Mouse (Mus musculus): ENCODE data around the gene Plac9b.
"Not testable (repeated sequence)": the region's sequence is repeated elsewhere in the genome, so short reads cannot be mapped to it uniquely, and the experiment has no call there.

Plac9b gene

GRCm38 (mm10) chr14:26182380-26182779 lies at the start of gene Plac9b:
Plac9b (minus strand) TSS chr14:26182480.
- not testable (repeated sequence) for DNase-seq (ENCODE audit: low spot score)

DNA sequence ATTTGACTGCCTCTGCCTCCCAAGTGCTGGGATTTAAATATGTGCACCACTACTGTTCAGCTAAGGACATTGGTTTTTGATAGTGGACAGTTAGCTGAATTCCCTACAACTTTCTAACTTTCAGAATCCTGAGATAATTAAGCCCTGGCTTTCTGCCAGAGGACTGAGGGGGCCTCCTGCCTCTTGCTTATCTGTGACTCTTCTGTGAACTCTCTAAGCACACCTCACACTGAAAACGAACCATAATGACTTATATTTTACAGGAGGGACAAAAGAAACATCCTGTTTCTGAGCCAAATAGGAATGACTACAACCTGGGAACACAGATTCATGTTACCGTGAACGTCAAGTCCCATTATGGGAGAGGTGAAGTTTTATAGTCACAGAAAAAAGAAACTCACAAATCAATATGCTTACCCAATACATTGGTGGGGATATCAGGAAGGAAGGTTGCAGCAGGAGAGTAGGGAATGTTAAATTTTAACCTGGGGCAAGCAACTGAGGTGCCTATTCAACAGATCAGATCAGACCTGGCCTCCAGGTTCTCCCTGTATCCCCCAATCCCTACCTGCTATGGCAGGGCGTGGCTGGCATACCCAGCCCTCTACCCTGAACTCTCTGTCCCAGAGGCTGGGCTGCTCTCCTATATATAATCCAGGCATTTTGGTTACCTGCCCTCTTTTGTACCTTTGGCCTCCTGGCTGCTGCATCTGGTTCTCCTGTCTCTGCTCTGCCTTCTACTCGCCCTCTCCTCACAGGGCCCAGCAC lies 34.1 kb upstream of the Plac9b start:
- DNase-seq (ENCODE audit: low spot score): not testable (repeated sequence)

DNA sequence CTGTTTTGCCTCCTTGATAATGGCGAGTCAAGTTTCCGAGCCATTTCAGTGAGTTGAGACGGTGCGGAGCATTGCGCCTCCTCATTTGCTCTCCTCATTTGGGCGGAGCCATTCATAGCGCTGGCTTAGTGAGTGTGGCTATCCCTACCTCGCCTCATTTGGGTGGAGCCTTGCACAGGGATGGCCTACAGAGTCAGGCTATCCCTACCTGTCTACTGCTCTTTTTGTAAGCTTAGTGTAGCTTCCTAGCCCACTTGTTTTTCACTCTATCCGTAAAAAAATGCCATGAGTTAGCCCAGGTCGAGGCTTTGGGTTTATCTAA lies 24.6 kb upstream of the Plac9b start, which contains the start of gene Tmem254b:
Gene Tmem254b, minus strand, starts transcription at position 116 of the 322 bp plus-strand sequence.
- DNase-seq (ENCODE audit: low spot score): not testable (repeated sequence)

DNA sequence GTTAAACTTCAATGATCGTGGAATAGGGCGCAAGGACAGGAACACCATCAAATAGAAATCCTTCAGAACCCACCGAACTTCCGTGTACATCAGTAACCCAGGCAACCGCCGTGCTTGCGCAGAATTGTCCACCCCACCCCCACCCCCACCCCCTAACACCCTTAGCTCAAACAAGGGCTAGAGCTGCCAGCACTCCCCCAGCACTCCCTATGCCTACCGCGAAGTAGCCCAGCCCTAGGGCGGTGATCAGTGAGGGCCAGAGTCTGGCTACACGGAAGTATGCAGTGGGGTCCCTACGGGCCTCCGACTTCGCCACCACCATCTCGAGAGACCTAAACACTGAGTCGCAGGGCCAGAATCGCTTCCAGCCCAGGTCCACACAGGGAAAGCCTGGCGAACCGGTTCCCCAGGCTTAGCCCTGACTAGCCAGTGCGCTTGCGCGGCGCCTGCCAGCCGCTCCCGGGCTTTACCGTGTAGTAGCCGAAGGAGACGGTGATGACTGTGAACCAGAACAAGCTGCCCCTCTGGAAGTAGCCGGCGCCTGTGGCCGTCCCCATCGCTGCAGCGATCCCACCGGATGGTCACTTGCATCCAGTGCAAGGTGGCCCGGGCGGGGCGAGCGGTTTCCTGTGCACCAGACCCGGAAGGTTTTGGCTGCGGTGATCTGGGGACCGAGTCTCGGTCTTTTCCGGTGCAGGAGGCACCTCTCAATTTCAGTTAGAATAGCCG lies 24.1 kb upstream of the Plac9b start:
- DNase-seq (ENCODE audit: low spot score): not testable (repeated sequence)

GRCm38 (mm10) chr14:26197851-26198250 lies 15.6 kb upstream of the Plac9b start:
- DNase-seq (ENCODE audit: low spot score): not testable (repeated sequence)

DNA sequence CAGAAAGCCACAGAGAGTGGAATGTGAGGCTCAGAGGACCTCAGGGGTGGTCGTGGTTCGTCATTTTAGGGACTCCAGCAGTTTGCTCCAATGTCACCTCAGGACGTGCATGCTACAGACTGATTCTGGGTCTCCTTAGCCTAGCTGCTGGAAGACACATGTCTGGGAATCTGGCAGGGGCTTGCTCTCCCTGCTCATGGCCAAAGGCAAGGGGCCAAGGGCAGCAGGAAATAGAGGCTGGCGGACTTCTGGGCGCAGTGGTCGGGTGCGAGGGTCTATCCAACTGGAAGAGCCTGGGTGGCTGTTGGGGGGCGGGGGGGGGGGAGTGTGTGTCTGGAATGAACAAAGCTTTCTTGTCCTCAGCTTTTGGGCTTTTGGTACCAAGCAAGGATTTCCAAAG lies 6.1 kb upstream of the Plac9b start:
- DNase-seq (ENCODE audit: low spot score): not testable (repeated sequence)

DNA sequence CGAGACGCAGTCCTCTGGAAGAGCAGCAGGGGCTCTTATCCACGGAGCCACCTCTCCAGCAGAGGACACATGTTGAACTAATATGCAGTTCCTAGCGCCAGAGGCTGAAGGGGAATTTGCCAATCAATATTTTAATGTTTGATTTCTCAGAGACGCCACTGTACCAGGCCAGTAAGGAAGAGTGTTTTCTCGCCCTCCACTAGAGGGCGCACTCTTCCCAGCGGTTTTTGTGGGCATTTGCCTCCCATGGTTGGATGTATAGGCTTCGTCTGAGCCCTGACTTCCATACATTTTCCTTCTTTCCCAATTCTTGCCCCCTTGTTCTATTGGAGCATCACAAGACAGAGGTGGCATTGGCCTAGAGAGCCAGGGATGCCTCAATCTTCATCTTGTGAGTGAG lies 4.4 kb upstream of the Plac9b start:
- DNase-seq (ENCODE audit: low spot score): not testable (repeated sequence)

DNA sequence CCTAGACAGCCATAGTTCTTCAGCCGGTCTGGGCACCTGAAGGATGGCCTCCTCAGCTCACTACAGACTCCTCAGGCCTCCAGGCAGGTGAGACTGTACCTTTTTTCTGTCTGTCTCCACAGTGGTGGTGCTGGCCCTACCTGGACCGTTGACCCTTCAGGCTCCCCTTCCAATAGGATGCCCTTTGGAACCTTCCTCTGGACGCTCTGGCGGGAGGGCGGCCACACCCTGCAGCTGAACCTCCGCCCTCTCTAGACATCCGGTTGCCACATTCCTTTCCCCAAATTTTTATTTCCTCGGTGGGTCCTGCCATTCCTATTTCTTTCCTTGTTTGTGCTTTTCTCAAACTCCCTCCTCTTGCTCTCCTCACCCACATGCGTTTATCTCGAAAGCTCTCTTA lies 620 bp downstream of the Plac9b start:
- DNase-seq (ENCODE audit: low spot score): not testable (repeated sequence)

- DNase-seq (ENCODE audit: low spot score): not testable (repeated sequence)
Observed at GRCm38 (mm10) chr14:26175028-26175427, 7.3 kb downstream of the Plac9b start.

DNA sequence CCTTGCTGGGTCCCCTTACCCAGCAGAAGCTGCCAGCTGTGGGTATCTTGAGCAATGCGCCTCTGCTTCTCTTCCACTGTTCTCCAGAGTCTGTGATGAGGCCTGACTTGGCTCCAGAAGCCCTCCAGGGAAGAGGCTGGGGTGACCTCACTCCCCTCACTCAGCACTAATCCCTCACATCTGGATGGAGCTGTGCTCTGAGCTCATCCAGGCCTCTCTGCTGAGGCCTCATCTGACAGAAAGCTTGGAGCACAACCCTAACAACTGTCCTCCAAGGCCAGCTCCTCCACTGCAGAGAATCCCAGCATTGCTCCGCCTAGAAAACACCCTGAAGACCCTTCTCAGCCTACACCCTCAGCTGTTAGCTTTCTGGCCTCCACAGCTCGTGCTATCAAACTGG lies 8.3 kb downstream of the Plac9b start:
- DNase-seq (ENCODE audit: low spot score): not testable (repeated sequence)

DNA sequence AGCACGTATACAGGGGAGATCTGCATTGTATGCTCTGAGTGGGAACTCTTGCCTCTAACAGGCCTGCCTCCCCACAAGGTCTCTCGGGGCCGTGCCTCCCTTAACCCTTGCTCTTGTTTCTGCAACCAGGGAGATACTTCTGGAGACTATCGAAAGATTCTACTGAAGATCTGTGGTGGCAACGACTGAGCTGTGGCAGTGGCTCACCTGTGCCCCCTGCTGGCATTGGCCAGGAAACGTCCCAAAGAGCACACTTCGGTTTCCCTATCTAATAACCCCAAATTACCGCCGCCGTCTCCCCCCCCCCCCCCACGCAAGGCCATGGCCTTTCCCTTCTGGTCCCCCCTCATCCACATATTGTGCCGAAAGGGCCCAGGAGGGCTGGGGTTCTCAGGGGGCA lies 17.0 kb downstream of the Plac9b start:
- not testable (repeated sequence) for DNase-seq (ENCODE audit: low spot score)

GRCm38 (mm10) chr14:26162423-26162822 lies 19.9 kb downstream of the Plac9b start:
- DNase-seq (ENCODE audit: low spot score): not testable (repeated sequence)

- not testable (repeated sequence) for DNase-seq (ENCODE audit: low spot score)
Observed at GRCm38 (mm10) chr14:26161156-26161555, 21.1 kb downstream of the Plac9b start.

- DNase-seq (ENCODE audit: low spot score): not testable (repeated sequence)
Observed at GRCm38 (mm10) chr14:26156032-26156431, 26.2 kb downstream of the Plac9b start.

- not testable (repeated sequence) for DNase-seq (ENCODE audit: low spot score)
Observed at GRCm38 (mm10) chr14:26147095-26147494, 35.2 kb downstream of the Plac9b start.

GRCm38 (mm10) chr14:26119095-26119494 lies 63.2 kb downstream of the Plac9b start:
- not testable (repeated sequence) for DNase-seq (ENCODE audit: low spot score)

DNA sequence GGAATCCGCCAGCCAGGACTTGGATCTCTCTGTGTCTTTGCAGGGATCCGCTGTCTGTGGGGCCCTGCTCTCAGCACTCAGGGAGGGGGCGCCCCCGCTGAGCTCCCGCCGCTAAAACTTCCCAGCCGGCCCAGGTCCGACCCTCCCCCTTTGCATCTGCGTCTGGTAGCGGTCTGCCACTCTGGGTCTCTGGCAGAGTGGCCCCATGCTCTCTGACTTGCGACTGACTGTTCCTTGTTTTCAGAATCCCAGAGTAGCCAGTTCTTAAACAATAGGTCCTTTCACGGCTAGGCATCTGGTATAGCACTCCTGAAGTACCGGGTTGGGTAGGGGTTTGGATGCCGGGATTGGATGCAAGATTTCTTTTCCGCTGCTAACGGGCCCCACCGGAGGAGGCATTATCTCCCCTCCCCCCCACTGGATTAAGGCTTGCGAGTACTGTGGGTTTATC lies 63.7 kb downstream of the Plac9b start:
- not testable (repeated sequence) for DNase-seq (ENCODE audit: low spot score)

GRCm38 (mm10) chr14:26118150-26118549 lies 64.1 kb downstream of the Plac9b start, which contains the start of gene Duxbl2:
Duxbl2 (plus strand) TSS chr14:26118349.
- not testable (repeated sequence) for DNase-seq (ENCODE audit: low spot score)

All from testis, postnatal 10 days (tissue).